Mouse (Mus musculus): ENCODE measurements around the gene Caskin1.
A peak's percentile ranks its signal among the peaks of the same experiment; 100 is the strongest.

Gene Caskin1

GRCm38 (mm10) chr17:24531064-24531463 is 42.7 kb downstream of the Caskin1 start:
- no peak for DNase-seq (ENCODE audit: low spot score in 2 of 2)

- no peak for DNase-seq (ENCODE audit: low spot score in 2 of 2)
Observed at GRCm38 (mm10) chr17:24532045-24532444, 43.6 kb downstream of the Caskin1 start.

- peak; percentile 85 to 88 for DNase-seq (ENCODE audit: low spot score in 2 of 2)
Observed at GRCm38 (mm10) chr17:24533099-24533992, 44.9 kb downstream of the Caskin1 start.

- DNase-seq (ENCODE audit: low spot score in 2 of 2) = no peak
Observed at GRCm38 (mm10) chr17:24534160-24534718, 45.8 kb downstream of the Caskin1 start, which contains the start of gene Rab26. Rab26 (minus strand) TSS chr17:24534210.

GRCm38 (mm10) chr17:24535300-24535699 is 46.9 kb downstream of the Caskin1 start:
- DNase-seq (ENCODE audit: low spot score in 2 of 2) = no peak

- no peak for DNase-seq (ENCODE audit: low spot score in 2 of 2)
Observed at GRCm38 (mm10) chr17:24537536-24537935, 49.1 kb downstream of the Caskin1 start.

- DNase-seq (ENCODE audit: low spot score in 2 of 2) = peak; percentile 29 to 50
Observed at GRCm38 (mm10) chr17:24538950-24539349, 50.5 kb downstream of the Caskin1 start.

- peak; percentile 50 to 60 for DNase-seq (ENCODE audit: low spot score in 2 of 2)
Observed at GRCm38 (mm10) chr17:24540375-24540774, 52.0 kb downstream of the Caskin1 start.

GRCm38 (mm10) chr17:24544613-24545012 is 56.2 kb downstream of the Caskin1 start:
- no peak for DNase-seq (ENCODE audit: low spot score in 2 of 2)

GRCm38 (mm10) chr17:24545247-24545646 is 56.8 kb downstream of the Caskin1 start:
- no peak for DNase-seq (ENCODE audit: low spot score in 2 of 2)

GRCm38 (mm10) chr17:24546234-24546633 is 57.8 kb downstream of the Caskin1 start:
- DNase-seq (ENCODE audit: low spot score in 2 of 2) = no peak

- peak; percentile 60 to 66 for DNase-seq (ENCODE audit: low spot score in 2 of 2)
Observed at GRCm38 (mm10) chr17:24548435-24548834, 60.0 kb downstream of the Caskin1 start.

- DNase-seq (ENCODE audit: low spot score in 2 of 2) = peak; percentile 60 to 73
Observed at GRCm38 (mm10) chr17:24548921-24549617, 60.7 kb downstream of the Caskin1 start.

- peak; percentile 100 for DNase-seq (ENCODE audit: low spot score in 2 of 2)
Observed at GRCm38 (mm10) chr17:24549618-24550415, 61.4 kb downstream of the Caskin1 start, which contains the start of gene Pkd1. Pkd1 (plus strand) TSS chr17:24549834.

- DNase-seq (ENCODE audit: low spot score in 2 of 2) = peak; percentile 72 to 74
Observed at GRCm38 (mm10) chr17:24550416-24551049, 62.1 kb downstream of the Caskin1 start.

GRCm38 (mm10) chr17:24551050-24551444 is 62.6 kb downstream of the Caskin1 start:
- DNase-seq (ENCODE audit: low spot score in 2 of 2) = no peak

GRCm38 (mm10) chr17:24557091-24557490 is 68.7 kb downstream of the Caskin1 start:
- DNase-seq (ENCODE audit: low spot score in 2 of 2) = no peak
